Mouse (Mus musculus) induced T-regulatory cell, adult 2 months (primary cell): ENCODE results near the gene Afap1l2.

Source experiments
- DNase-seq: peaks from one replicate; pipeline ENCODE4 v3.0.0-alpha.2; 2012; ENCODE audit warnings: low read depth

Gene Afap1l2

GRCm38 (mm10) chr19:56939826-56940225, 68.2 kb downstream of the Afap1l2 start:
- no peak for DNase-seq

GRCm38 (mm10) chr19:56937911-56938310, 70.1 kb downstream of the Afap1l2 start:
- no peak for DNase-seq

GRCm38 (mm10) chr19:56936253-56936652, 71.8 kb downstream of the Afap1l2 start:
- DNase-seq = no peak

GRCm38 (mm10) chr19:56935777-56936176, 72.3 kb downstream of the Afap1l2 start:
- DNase-seq = peak; percentile 15

- DNase-seq = no peak
Measured at GRCm38 (mm10) chr19:56935111-56935510, 72.9 kb downstream of the Afap1l2 start.

- no peak for DNase-seq
Measured at GRCm38 (mm10) chr19:56933800-56934199, 74.2 kb downstream of the Afap1l2 start.

GRCm38 (mm10) chr19:56930029-56930428, 78.0 kb downstream of the Afap1l2 start:
- no peak for DNase-seq

GRCm38 (mm10) chr19:56929392-56929791, 78.6 kb downstream of the Afap1l2 start:
- no peak for DNase-seq

- no peak for DNase-seq
Measured at GRCm38 (mm10) chr19:56921744-56922143, 86.3 kb downstream of the Afap1l2 start.

- DNase-seq = no peak
Measured at GRCm38 (mm10) chr19:56920232-56920631, 87.8 kb downstream of the Afap1l2 start.

- peak; percentile 65 for DNase-seq
Measured at GRCm38 (mm10) chr19:56919628-56920027, 88.4 kb downstream of the Afap1l2 start.

GRCm38 (mm10) chr19:56915084-56915483, 92.9 kb downstream of the Afap1l2 start:
- DNase-seq = no peak

- no peak for DNase-seq
Measured at GRCm38 (mm10) chr19:56914658-56915057, 93.4 kb downstream of the Afap1l2 start.

- DNase-seq = no peak
Measured at GRCm38 (mm10) chr19:56913761-56914160, 94.3 kb downstream of the Afap1l2 start.

GRCm38 (mm10) chr19:56910561-56910960, 97.5 kb downstream of the Afap1l2 start:
- no peak for DNase-seq

- peak; percentile 46 for DNase-seq
Measured at GRCm38 (mm10) chr19:56908472-56909270, 99.4 kb downstream of the Afap1l2 start.

- DNase-seq = no peak
Measured at GRCm38 (mm10) chr19:56907850-56908249, 100.2 kb downstream of the Afap1l2 start.

- no peak for DNase-seq
Measured at GRCm38 (mm10) chr19:56905395-56905794, 102.6 kb downstream of the Afap1l2 start.

- no peak for DNase-seq
Measured at GRCm38 (mm10) chr19:56904095-56904494, 103.9 kb downstream of the Afap1l2 start.

GRCm38 (mm10) chr19:56897654-56898053, 110.4 kb downstream of the Afap1l2 start:
- DNase-seq = no peak

- no peak for DNase-seq
Measured at GRCm38 (mm10) chr19:56893326-56893725, 114.7 kb downstream of the Afap1l2 start.

GRCm38 (mm10) chr19:56892586-56892985, 115.4 kb downstream of the Afap1l2 start:
- no peak for DNase-seq

GRCm38 (mm10) chr19:56891438-56891837, 116.6 kb downstream of the Afap1l2 start:
- no peak for DNase-seq

GRCm38 (mm10) chr19:56888654-56889053, 119.4 kb downstream of the Afap1l2 start:
- no peak for DNase-seq
